Mouse (Mus musculus) cerebellum, postnatal 36 days (tissue): ENCODE results near the gene Clpp.

ENCODE experiments used
- DNase-seq, 2 experiments: peaks; one replicate each; pipeline ENCODE4 v3.0.0; 2021 to 2022; ENCODE audit warnings: mixed read lengths in 2 of 2

Clpp gene

GRCm38 (mm10) chr17:56990115-56990746 is at the start of gene Clpp:
Clpp (plus strand) TSS chr17:56990305.
- peak; percentile 94 to 95 for DNase-seq

GRCm38 (mm10) chr17:56950915-56951314 is 39.2 kb upstream of the Clpp start:
- DNase-seq = peak; percentile 64 to 68

- DNase-seq = no peak
Observed at GRCm38 (mm10) chr17:56952639-56953038, 37.5 kb upstream of the Clpp start.

GRCm38 (mm10) chr17:56954871-56955270 is 35.2 kb upstream of the Clpp start:
- DNase-seq = no peak

GRCm38 (mm10) chr17:56957763-56958429 is 32.2 kb upstream of the Clpp start:
- DNase-seq = no peak

GRCm38 (mm10) chr17:56958667-56959066 is 31.4 kb upstream of the Clpp start:
- no peak for DNase-seq

- DNase-seq = no peak
Observed at GRCm38 (mm10) chr17:56961880-56962279, 28.2 kb upstream of the Clpp start.

- DNase-seq = no peak
Observed at GRCm38 (mm10) chr17:56962642-56963405, 27.3 kb upstream of the Clpp start.

GRCm38 (mm10) chr17:56963646-56964045 is 26.5 kb upstream of the Clpp start:
- DNase-seq = no peak

- no peak for DNase-seq
Observed at GRCm38 (mm10) chr17:56969321-56969720, 20.8 kb upstream of the Clpp start.

GRCm38 (mm10) chr17:56970081-56970480 is 20.0 kb upstream of the Clpp start:
- DNase-seq = no peak

GRCm38 (mm10) chr17:56973956-56974707 is 16.0 kb upstream of the Clpp start:
- DNase-seq = no peak

GRCm38 (mm10) chr17:56974708-56975240 is 15.3 kb upstream of the Clpp start:
- DNase-seq = no peak

- DNase-seq = no peak
Observed at GRCm38 (mm10) chr17:56975391-56975790, 14.7 kb upstream of the Clpp start.

- DNase-seq = no peak
Observed at GRCm38 (mm10) chr17:56976531-56977390, 13.3 kb upstream of the Clpp start.

GRCm38 (mm10) chr17:56979524-56979923 is 10.6 kb upstream of the Clpp start:
- DNase-seq = no peak

GRCm38 (mm10) chr17:56981049-56981448 is 9.1 kb upstream of the Clpp start:
- no peak for DNase-seq

- DNase-seq = no peak
Observed at GRCm38 (mm10) chr17:56982013-56982412, 8.1 kb upstream of the Clpp start, which contains the start of gene Acer1. Acer1 (minus strand) TSS chr17:56982126.

GRCm38 (mm10) chr17:56984886-56985285 is 5.2 kb upstream of the Clpp start:
- no peak for DNase-seq

- no peak for DNase-seq
Observed at GRCm38 (mm10) chr17:56985656-56986055, 4.4 kb upstream of the Clpp start.

GRCm38 (mm10) chr17:56986105-56986805 is 3.9 kb upstream of the Clpp start:
- DNase-seq = no peak
